Mouse (Mus musculus) B cell, adult 62 days (primary cell): ENCODE data around the gene Ifi205. TPM values are rescaled to one million over a fixed set of nuclear protein-coding genes. Genes with fewer than 3 reads are reported as not detected.

Experiments used
- total RNA-seq: library from RNA; stranded (reverse); gene quantifications from 4 replicates; pipeline ENCODE4 v1.2.4, GENCODE M21; 2023

The Ifi205 gene
- total RNA-seq, result 4.6 to 7.0 TPM (median 6.2 TPM) in 4 replicates

DNA sequence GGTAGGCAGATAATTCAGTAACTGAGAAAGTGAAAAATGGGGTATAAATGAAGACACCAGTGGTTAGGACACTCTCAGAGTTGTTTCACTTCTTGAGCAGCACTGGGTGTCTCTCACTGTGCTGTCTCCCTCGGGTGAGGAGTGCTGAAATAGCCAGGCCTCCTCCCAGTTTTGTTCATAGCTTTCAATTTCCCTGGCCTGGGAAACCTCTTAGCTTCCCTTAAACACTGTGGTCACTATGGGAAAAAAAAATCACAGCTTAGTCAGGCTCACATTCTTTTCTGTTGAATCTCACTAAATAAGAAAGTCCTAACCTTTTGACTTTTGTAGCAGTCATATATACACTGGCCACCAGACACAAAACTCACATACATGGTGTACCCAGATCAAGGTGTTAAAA, at the start of gene Ifi205:
Ifi205 (minus strand) TSS at position 113 of the 400 bp plus-strand sequence.

DNA sequence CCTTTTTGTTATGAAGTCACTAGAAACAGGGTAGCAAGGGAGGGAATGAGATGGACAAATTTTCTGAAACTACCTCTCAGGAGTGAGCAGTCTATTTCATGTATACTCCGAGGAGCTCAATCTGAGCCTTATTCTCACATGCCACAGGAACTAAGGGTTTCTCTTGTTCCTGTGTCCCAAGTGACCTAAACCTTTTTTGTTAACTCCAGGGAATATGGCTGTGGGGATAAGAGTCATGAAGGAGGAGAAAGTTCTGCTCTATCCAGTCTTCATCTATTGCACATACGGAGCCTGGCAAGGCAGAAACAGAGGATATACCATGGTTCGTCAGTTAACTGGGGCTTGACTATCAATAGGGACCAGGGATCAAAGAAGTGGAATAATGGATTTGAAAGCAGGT, 34.7 kb upstream of the Ifi205 start, which contains the start of gene Olfr430:
Olfr430 (plus strand) TSS at position 301 of the 400 bp plus-strand sequence.

DNA sequence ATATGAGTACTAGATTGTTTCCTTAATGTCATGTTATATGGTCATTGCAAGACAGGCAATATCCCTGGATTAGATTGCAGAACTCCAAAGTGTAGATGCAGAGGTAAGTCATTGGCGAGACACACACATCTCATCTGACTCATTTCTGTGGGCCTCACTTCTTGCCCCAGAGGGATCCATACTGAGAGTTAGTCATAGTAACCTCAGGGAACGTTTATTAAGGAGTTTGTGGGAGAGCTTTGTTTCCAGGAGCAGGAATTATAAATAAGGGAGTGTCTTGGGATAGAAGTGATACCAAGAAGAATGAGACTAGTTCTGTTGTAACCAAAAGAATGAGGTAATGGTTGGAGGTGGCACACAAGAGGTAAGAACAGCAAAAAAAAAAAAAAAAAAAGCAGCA, 17.3 kb upstream of the Ifi205 start, which contains the start of gene Olfr432:
Olfr432 (plus strand) TSS at position 313 of the 400 bp plus-strand sequence.

DNA sequence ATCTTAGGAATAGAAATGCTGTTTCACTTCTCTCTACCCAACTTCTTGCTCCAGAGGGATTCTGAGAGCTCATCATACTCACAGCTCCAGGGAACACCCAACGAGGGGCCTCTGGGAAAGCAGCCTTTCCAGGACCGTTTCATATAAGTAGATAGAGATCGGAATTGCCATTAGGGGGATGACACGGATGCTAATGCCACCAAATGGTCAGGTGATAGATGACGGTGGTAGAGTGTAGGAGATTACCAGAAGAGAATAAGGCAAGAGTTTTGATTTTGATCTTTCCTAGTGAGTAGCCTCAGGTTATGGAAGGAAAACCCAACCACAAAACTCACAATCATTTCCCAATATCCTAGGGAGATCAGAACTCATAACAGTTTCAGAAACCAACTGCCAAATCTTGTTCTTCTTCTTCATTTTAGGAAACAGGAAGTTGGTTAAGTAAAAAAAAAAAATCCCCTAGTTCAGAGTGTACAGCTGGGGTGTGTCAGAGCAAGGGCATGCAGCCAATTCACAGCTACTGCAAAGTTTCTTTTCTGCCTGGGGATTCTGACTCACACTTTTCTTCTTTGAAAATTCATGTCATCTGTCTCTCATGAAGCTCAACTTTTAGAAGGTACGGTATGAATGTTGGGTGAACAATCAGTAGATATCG, 9.0 kb upstream of the Ifi205 start, which contains the start of gene Olfr433:
Olfr433 (plus strand) TSS at position 183 of the 655 bp plus-strand sequence.

DNA sequence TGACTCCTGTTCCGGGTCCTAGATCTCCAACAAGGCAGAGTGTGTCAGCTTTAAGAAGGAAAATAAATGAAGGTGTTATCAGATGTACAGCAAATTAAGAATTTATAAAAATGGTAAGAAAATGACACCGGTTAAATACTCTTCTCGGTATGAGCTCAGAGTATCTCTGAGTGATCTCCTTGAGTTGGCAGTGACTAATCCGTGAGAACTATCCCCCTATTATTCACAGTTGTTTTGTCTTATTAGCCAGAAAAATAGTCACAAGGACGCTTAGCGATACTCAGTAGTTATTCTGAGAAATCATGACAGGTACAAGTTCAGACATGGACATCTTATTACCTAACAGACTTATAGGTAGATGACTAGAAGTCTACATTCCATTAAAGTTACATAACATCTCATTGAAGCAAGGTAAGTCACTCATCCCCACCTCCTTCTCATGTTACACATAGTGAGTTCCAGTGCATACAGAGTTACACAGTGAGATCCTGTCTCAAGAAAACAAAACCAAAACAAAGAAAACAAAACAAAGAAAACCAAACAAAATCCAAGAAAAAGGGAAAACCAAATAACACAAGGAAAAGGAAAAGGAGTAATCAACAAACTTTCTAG, 48.8 kb downstream of the Ifi205 start, which contains the start of gene Ifi202b:
Ifi202b (minus strand) TSS at position 51 of the 612 bp plus-strand sequence.

Other genes starting within 250 kb of the Ifi205 start
- gene Ifi211, start 118.8 kb downstream of the Ifi205 start, total RNA-seq, result 0.33 to 0.35 TPM in 2 of 4 replicates, not detected in the others
- 484 to 551 TPM (median 509 TPM) in 4 replicates for gene Mndal, start 89.3 kb downstream of the Ifi205 start, total RNA-seq
- gene Ifi203, start 89.1 kb downstream of the Ifi205 start, total RNA-seq, result 242 to 252 TPM (median 247 TPM) in 4 replicates
- not detected in 4 replicates for gene Ifi202b, start 49.1 kb downstream of the Ifi205 start, total RNA-seq
- 0.37 TPM in 1 of 4 replicates, not detected in the others for gene Olfr433, start 8.9 kb upstream of the Ifi205 start, total RNA-seq
- gene Olfr432, start 17.4 kb upstream of the Ifi205 start, total RNA-seq, result not detected in 4 replicates
- gene Olfr430, start 34.8 kb upstream of the Ifi205 start, total RNA-seq, result not detected in 4 replicates
- not detected in 4 replicates for gene Olfr429, start 52.5 kb upstream of the Ifi205 start, total RNA-seq
- not detected in 4 replicates for gene Olfr427, start 65.1 kb upstream of the Ifi205 start, total RNA-seq
- gene Olfr231, start 89.4 kb upstream of the Ifi205 start, total RNA-seq, result not detected in 4 replicates
- not detected in 4 replicates for gene Olfr424, start 99.7 kb upstream of the Ifi205 start, total RNA-seq
- gene Olfr420, start 123.8 kb upstream of the Ifi205 start, total RNA-seq, result not detected in 4 replicates
- 0.06 TPM in 1 of 4 replicates, not detected in the others for gene Spta1, start 141.0 kb upstream of the Ifi205 start, total RNA-seq
- gene Olfr419, start 220.3 kb upstream of the Ifi205 start, total RNA-seq, result not detected in 4 replicates